Mouse (Mus musculus) liver, adult 2 months (tissue): ENCODE measurements around the gene Mex3d.

Experiments used
- CTCF ChIP-seq: fragments of 200-500 bp; IDR thresholded peaks from 2 replicates; pipeline ENCODE4 v1.5.1; 2011; ENCODE audit warnings: low read depth, low read length, control low read depth
- POLR2A ChIP-seq: fragments of 200-500 bp; IDR thresholded peaks from 2 replicates; pipeline ENCODE4 v1.6.1; 2011; ENCODE audit warnings: low read length, control low read depth; ENCODE audit not compliant: insufficient read depth; ENCODE audit errors: extremely low read depth

DNA sequence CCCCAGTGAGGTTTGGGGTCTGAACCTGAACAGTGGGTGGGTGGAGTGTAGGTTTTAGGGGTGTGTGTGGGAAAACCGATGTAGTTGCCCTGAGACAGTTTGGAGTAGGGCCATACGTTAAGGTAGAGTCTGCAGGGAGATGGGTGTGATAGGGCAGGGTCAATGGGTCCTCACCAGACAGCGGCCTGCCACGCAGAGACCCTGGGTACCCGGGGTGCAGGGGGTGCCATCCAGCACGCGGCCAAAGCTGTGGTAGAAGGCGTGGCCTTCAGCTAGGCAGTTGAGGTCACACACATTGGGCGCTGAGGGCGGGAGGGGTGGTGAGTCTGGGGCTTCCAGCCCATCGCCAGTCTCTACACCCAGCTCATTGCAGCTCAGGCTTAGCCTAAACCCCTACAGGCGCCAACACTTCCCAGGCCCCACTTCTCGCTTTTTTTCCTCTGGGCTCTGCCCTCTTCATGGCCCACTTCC lies 44.0 kb downstream of the Mex3d start:
- TF ChIP-seq POLR2A (no peak), CTCF (no peak)
